Mouse (Mus musculus) forebrain, embryonic 14.5 days (tissue): ENCODE measurements around the gene Mthfd1l. TPM values are rescaled to one million over a fixed set of nuclear protein-coding genes. Genes with fewer than 3 reads are reported as not detected.

Experiments
- ATAC-seq: fragments of 200-750 bp; cut with Nextera tagmentation; 2 replicates; pipeline ENCODE4 v1.8.0; 2017; ENCODE audit warnings: mild to moderate bottlenecking, moderate library complexity
- DNase-seq: peaks from one replicate; pipeline ENCODE4 v3.0.0-alpha.2; 2015; ENCODE audit warnings: low spot score
- H3K27ac ChIP-seq: fragments of 300-500 bp; sonication (generic); 2 replicates; pipeline ENCODE4 v1.5.1; 2014; ENCODE audit warnings: low read depth, mild to moderate bottlenecking, control low read depth, low read length, moderate library complexity
- H3K27me3 ChIP-seq: fragments of 300-500 bp; sonication (generic); replicated peaks from 2 replicates; pipeline ENCODE4 v1.6.1; 2014; ENCODE audit warnings: low read length, control low read depth, mixed read lengths; ENCODE audit not compliant: control insufficient read depth, insufficient read depth
- H3K36me3 ChIP-seq: fragments of 300-500 bp; sonication (generic); 2 replicates; pipeline ENCODE4 v1.6.1; 2014; ENCODE audit warnings: low read length, control low read depth; ENCODE audit not compliant: control insufficient read depth, insufficient read depth
- H3K4me1 ChIP-seq: fragments of 300-500 bp; sonication (generic); 2 replicates; pipeline ENCODE4 v1.6.1; 2014; ENCODE audit warnings: antibody characterized with exemption, low read length, control low read depth; ENCODE audit not compliant: control insufficient read depth, insufficient read depth
- H3K4me2 ChIP-seq: fragments of 300-500 bp; sonication (generic); 2 replicates; pipeline ENCODE4 v1.6.1; 2014; ENCODE audit warnings: mild to moderate bottlenecking, control low read depth, low read length
- H3K4me3 ChIP-seq: fragments of 300-500 bp; sonication (generic); 2 replicates; pipeline ENCODE4 v1.5.1; 2014; ENCODE audit warnings: low read depth, low read length, control low read depth
- H3K9ac ChIP-seq: fragments of 300-500 bp; sonication (generic); 2 replicates; pipeline ENCODE4 v1.6.1; 2014; ENCODE audit warnings: mild to moderate bottlenecking, low read length, control low read depth, moderate library complexity
- H3K9me3 ChIP-seq: fragments of 300-500 bp; sonication (generic); replicated peaks from 2 replicates; pipeline ENCODE4 v1.6.1; 2016; ENCODE audit warnings: low read length, control low read depth, mixed read lengths; ENCODE audit not compliant: control insufficient read depth
- WGBS: fragments of 180-500 bp; shearing (Covaris S2); extraction: QIAGEN DNeasy Blood & Tissue Kit; methylation state at CpG from one replicate; pipeline ENCODE4 v1.1.7; 2014; 5-methylcytosine and 5-hydroxymethylcytosine counted together
- polyA plus RNA-seq: library from polyadenylated mRNA; unstranded; fragments of >200 nt; fragmentation: Nextera tagmentation; extraction: Ambion mirVana; gene quantifications from 2 replicates; pipeline ENCODE4 v1.2.1, GENCODE M21; 2014

The Mthfd1l gene
- polyA plus RNA-seq, 1 experiment from 2014 or later, result 3.9 TPM

- Histone ChIP-seq H3K36me3 (no peaks in the 10 kb centered on the region), H3K4me1 (no peaks in the 10 kb centered on the region), H3K9ac (no peak overlapping the region), H3K4me2 (no peak overlapping the region), H3K27me3 (no peaks in the 10 kb centered on the region), H3K27ac (no peak overlapping the region), H3K9me3 (no peaks in the 10 kb centered on the region), H3K4me3 (no peak overlapping the region)
- ATAC-seq (no peak), DNase-seq (no peak)
- 88% methylated on average over 4 of the region's 4 CpGs for WGBS
These were observed 53.7 kb downstream of the Mthfd1l start for GRCm38 (mm10) chr10:4026616-4027015.

DNA sequence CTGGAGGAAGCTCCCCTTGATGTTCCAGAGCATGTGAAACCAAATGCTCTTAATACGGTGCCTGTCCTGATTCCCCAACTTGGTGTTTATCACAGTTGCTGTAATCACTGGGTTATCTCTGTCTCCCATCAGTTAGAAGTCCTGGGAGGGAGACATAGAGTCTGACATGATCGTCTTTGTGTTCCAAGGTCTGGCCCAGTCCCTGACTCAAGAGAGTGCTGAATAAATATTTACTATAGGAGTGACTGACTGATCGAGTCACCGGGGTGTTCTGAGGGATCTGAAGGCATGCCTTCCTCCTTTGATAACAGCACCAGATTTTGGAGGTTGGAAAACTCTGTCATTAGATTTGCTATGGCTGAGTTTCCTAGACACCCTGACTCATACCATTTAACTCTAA lies 54.5 kb downstream of the Mthfd1l start:
- Histone ChIP-seq H3K9me3 (no peaks in the 10 kb centered on the region), H3K36me3 (no peaks in the 10 kb centered on the region), H3K9ac (no peak overlapping the region), H3K27ac (no peak overlapping the region), H3K4me3 (no peak overlapping the region), H3K4me2 (no peak overlapping the region), H3K27me3 (no peaks in the 10 kb centered on the region), H3K4me1 (no peaks in the 10 kb centered on the region)
- WGBS, result 87% methylated on average over 4 of the region's 4 CpGs
- no peak for DNase-seq
- ATAC-seq, result no peak

GRCm38 (mm10) chr10:4028851-4029442 lies 56.0 kb downstream of the Mthfd1l start:
- no peak overlapping the region for H3K27ac ChIP-seq
- H3K36me3 ChIP-seq, result no peaks in the 10 kb centered on the region
- 93% methylated on average over 15 of the region's 15 CpGs for WGBS
- no peaks in the 10 kb centered on the region for H3K9me3 ChIP-seq
- no peak for ATAC-seq
- H3K4me3 ChIP-seq, result no peak overlapping the region
- no peak overlapping the region for H3K4me2 ChIP-seq
- no peaks in the 10 kb centered on the region for H3K27me3 ChIP-seq
- H3K9ac ChIP-seq, result no peak overlapping the region
- DNase-seq, result no peak
- H3K4me1 ChIP-seq, result no peaks in the 10 kb centered on the region

DNA sequence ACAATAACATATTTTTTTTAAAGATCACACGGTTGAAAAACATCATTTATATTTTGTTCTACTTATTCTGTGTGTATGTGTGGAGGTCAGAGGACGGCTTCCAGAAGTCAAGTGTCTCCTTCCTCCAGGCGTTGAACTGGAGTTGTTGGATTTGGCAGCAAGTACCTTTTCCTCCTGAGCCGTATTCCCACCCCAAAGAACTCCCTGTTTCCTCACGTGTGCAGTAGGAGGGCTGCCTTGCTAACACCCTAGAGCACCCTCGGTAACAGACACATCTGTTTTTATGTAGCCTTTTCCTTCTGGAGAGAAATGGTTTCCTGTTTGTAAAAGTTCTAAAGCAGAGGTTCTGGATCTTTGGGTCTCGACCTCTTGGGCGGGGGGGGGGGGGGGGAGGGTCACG lies 60.8 kb downstream of the Mthfd1l start:
- Histone ChIP-seq H3K9me3 (no peaks in the 10 kb centered on the region), H3K4me2 (no peak overlapping the region), H3K4me3 (no peak overlapping the region), H3K36me3 (no peaks in the 10 kb centered on the region), H3K27ac (no peak overlapping the region), H3K27me3 (no peaks in the 10 kb centered on the region), H3K9ac (no peak overlapping the region), H3K4me1 (no peaks in the 10 kb centered on the region)
- WGBS, result 87% methylated on average over 9 of the region's 9 CpGs
- no peak for DNase-seq
- no peak for ATAC-seq

DNA sequence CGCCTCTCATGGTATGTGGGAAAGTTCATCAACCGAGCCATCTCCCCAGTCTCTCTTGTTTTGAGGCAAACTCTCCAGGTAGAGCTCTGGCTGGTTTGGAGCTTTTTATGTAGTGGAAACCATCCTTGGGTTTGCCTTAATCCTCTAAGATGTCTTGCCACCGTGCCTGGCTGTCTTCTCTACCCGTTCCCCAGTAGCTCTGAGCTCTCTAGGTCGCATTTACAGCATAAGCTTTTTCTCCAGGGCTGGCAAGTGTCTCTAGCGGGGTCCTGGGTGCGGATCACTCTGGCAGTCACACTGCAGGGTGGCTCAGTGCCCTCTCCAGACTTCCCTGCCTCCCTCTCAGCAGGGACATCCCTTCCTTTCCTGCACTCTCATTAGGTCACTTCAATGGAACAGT lies 63.6 kb downstream of the Mthfd1l start:
- Histone ChIP-seq H3K4me1 (no peaks in the 10 kb centered on the region), H3K4me2 (no peak overlapping the region), H3K9me3 (no peaks in the 10 kb centered on the region), H3K27me3 (no peaks in the 10 kb centered on the region), H3K27ac (no peak overlapping the region), H3K36me3 (no peaks in the 10 kb centered on the region), H3K9ac (no peak overlapping the region), H3K4me3 (no peak overlapping the region)
- no peak for ATAC-seq
- WGBS, result 96% methylated on average over 7 of the region's 7 CpGs
- no peak for DNase-seq

- Histone ChIP-seq H3K4me1 (no peaks in the 10 kb centered on the region), H3K9ac (no peak overlapping the region), H3K4me3 (no peak overlapping the region), H3K36me3 (no peaks in the 10 kb centered on the region), H3K27ac (no peak overlapping the region), H3K9me3 (no peaks in the 10 kb centered on the region), H3K4me2 (no peak overlapping the region), H3K27me3 (no peaks in the 10 kb centered on the region)
- DNase-seq (no peak), ATAC-seq (no peak)
- WGBS, result 86% methylated on average over 3 of the region's 3 CpGs
These were observed 64.1 kb downstream of the Mthfd1l start for GRCm38 (mm10) chr10:4037066-4037465.

DNA sequence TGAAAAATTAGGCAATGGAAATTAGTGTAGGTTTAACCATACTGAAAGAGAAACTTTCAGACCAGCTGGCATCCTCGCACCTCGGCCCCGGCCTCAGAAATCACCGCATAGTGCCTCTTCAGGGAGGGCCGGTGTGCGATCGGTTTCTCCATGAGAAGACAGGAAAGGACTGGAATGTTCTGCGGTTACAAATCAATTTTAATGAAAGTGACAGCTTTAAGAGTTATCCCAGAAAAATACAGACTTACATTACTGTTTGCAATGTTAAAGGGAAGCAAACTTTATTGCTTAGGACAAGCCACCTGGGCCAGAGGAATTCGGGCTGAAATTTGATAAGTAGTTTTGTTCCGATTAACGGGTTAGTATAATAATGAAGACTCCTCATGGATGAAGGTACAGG lies 65.7 kb downstream of the Mthfd1l start:
- no peaks in the 10 kb centered on the region for H3K9me3 ChIP-seq
- no peaks in the 10 kb centered on the region for H3K36me3 ChIP-seq
- no peak overlapping the region for H3K9ac ChIP-seq
- H3K4me2 ChIP-seq, result no peak overlapping the region
- DNase-seq (no peak), ATAC-seq (no peak)
- H3K4me3 ChIP-seq, result no peak overlapping the region
- no peak overlapping the region for H3K27ac ChIP-seq
- no peaks in the 10 kb centered on the region for H3K27me3 ChIP-seq
- H3K4me1 ChIP-seq, result no peaks in the 10 kb centered on the region
- 89% methylated on average over 11 of the region's 11 CpGs for WGBS

- 73% methylated on average over 9 of the region's 9 CpGs for WGBS
- Histone ChIP-seq H3K9me3 (no peaks in the 10 kb centered on the region), H3K9ac (no peak overlapping the region), H3K4me1 (no peaks in the 10 kb centered on the region), H3K4me2 (no peak overlapping the region), H3K36me3 (no peaks in the 10 kb centered on the region), H3K27me3 (no peaks in the 10 kb centered on the region), H3K27ac (no peak overlapping the region), H3K4me3 (no peak overlapping the region)
- ATAC-seq (no peak), DNase-seq (peak; percentile 58)
These were observed 68.8 kb downstream of the Mthfd1l start for GRCm38 (mm10) chr10:4041691-4042090.

- Histone ChIP-seq H3K36me3 (no peaks in the 10 kb centered on the region), H3K4me1 (no peaks in the 10 kb centered on the region), H3K9ac (no peak overlapping the region), H3K27me3 (no peaks in the 10 kb centered on the region), H3K4me2 (no peak overlapping the region), H3K4me3 (no peak overlapping the region), H3K27ac (no peak overlapping the region), H3K9me3 (no peaks in the 10 kb centered on the region)
- ATAC-seq (no peak), DNase-seq (no peak)
- WGBS, result 83% methylated on average over 7 of the region's 7 CpGs
These were observed 71.5 kb downstream of the Mthfd1l start for GRCm38 (mm10) chr10:4044421-4044820.
